Mouse (Mus musculus) olfactory bulb, adult 2 months (tissue): ENCODE results near the gene Olfr201.

ENCODE experiments used
- CTCF ChIP-seq: fragments of 200-500 bp; IDR thresholded peaks from 2 replicates; pipeline ENCODE4 v1.5.1; 2012; ENCODE audit warnings: low read depth, mild to moderate bottlenecking, low read length, moderate library complexity; ENCODE audit not compliant: insufficient read depth
- POLR2A ChIP-seq: fragments of 200-500 bp; IDR thresholded peaks from 2 replicates; pipeline ENCODE4 v1.6.1; 2012; ENCODE audit warnings: mild to moderate bottlenecking, low read depth, low read length, moderate library complexity; ENCODE audit not compliant: insufficient read depth

- TF ChIP-seq POLR2A (no peak), CTCF (no peak)
Measured at GRCm38 (mm10) chr16:59298581-59298980, 26.1 kb upstream of the Olfr201 start, which contains the start of gene Olfr203.
